ENCODE assay signal across 15 mouse cellular contexts in the genomic region with DNA sequence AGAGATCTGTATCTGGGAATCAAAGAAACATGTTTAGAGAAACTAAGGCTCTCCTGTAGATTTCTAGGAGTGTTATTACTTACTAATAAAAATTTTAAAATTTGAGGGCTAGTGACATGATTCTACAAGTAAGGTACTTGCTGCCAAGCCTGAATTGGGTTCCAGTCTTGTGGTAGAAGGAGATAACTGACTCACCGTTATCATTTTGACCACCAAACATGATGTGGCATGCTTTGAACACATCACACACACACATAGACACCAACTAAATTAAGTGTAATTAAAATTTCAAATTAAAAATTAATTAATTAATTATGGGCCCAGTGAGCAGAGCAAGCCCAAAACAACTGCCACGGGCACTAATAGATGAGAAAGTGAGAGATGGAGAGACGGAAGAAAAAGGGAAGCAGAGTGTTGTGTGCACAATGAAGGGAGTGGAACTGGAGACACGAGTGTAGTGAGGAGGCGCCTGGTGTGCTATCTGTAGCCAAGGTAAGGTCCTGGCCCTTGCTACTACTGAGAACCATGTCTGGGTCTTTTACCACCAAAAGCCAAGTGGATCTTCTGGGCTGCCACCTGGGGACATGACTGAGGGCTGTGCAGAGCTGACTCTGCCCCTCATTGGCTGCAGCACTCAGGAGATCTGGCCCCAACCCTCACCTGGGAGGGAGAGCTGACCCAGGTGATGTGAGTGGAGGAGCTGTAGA. TPM values are rescaled to one million over a fixed set of nuclear protein-coding genes. Genes with fewer than 3 reads are reported as not detected.
"Had no signal": no experiment of that assay in that cellular context is flagged by ENCODE, and none has a peak within 500 bp of the region (broad histone marks: within the 10 kb centered on the region; RNA-seq: fewer than 3 reads in every experiment).

No protein-coding gene starts in this region.

RNA-seq across cellular contexts. Expression of a gene that starts 2.6 kb away (rescaled TPM):
- polyA plus RNA-seq: heart, embryonic 10.5 days had no signal

RNA-seq across cellular contexts. Expression of a gene that starts 14.1 kb away (rescaled TPM):
- total RNA-seq: granulocyte monocyte progenitor cell, adult 5-6 weeks had no signal
- polyA plus RNA-seq: heart, embryonic 10.5 days; heart, embryonic 12.5 days; heart, embryonic 14.5 days; heart, embryonic 16.5 days; hindbrain, embryonic 10.5 days; hindbrain, embryonic 12.5 days; hindbrain, embryonic 14.5 days; hindbrain, embryonic 16.5 days; intestine, embryonic 15.5 days; intestine, postnatal 0 days; kidney, embryonic 14.5 days; kidney, embryonic 16.5 days; limb, embryonic 10.5 days; limb, embryonic 12.5 days had no signal
